Mouse (Mus musculus): ENCODE results near the gene Exog.

- TF ChIP-seq CTCF (IDR thresholded peaks at IDR 0.05; ENCODE audit: borderline replicate concordance, insufficient read depth, low read length) (no peak), POLR2A (IDR thresholded peaks at IDR 0.05; ENCODE audit: low read depth, low read length) (no peak)
Measured at GRCm38 (mm10) chr9:119435855-119436254, 8.9 kb upstream of the Exog start.

Measured in embryonic fibroblast, embryonic 13.5 days (primary cell).